Mouse (Mus musculus) kidney, adult 11 months (tissue): ENCODE results near the gene Eva1c.

Source experiments
- DNase-seq: peaks from one replicate; pipeline ENCODE4 v3.0.0; 2022

Eva1c gene

DNA sequence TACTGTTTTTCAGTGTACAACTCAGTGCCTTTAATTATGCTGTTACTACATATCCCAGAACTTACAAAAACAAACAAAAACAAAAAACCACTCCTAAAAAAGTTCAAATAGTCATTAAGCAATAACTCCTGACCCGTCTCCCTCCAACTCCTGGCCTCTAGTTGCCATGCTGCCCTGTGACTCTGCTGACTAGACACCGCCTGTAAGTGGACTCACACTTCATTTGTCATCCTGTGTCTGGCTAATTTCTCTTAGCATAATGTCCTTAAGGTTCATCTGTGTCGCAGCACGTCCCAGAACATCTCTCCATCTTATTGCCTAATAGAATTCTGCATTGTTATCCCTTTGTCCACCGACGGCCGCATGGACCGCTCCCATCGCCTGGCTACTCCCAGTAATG, 979 bp downstream of the Eva1c start:
- DNase-seq = no peak

DNA sequence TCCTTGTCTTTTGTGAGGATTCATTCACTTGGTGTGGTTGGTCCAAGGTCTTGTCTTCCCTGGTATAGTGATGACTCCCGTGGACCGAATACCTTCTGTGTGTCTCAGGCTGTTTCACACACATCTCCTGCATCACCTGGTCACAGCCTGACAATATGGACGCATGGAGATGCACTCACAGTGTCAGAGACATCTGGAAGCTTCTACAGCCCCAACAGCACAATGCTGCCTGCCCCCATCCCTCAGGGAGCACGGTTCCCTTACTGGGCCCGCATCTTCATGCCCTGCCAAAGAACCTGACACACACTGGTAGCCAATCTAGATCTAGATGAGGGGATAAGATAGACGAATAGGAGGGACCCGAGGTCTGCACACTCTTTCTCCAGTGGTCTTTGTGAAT, 2.6 kb downstream of the Eva1c start:
- DNase-seq = no peak

DNA sequence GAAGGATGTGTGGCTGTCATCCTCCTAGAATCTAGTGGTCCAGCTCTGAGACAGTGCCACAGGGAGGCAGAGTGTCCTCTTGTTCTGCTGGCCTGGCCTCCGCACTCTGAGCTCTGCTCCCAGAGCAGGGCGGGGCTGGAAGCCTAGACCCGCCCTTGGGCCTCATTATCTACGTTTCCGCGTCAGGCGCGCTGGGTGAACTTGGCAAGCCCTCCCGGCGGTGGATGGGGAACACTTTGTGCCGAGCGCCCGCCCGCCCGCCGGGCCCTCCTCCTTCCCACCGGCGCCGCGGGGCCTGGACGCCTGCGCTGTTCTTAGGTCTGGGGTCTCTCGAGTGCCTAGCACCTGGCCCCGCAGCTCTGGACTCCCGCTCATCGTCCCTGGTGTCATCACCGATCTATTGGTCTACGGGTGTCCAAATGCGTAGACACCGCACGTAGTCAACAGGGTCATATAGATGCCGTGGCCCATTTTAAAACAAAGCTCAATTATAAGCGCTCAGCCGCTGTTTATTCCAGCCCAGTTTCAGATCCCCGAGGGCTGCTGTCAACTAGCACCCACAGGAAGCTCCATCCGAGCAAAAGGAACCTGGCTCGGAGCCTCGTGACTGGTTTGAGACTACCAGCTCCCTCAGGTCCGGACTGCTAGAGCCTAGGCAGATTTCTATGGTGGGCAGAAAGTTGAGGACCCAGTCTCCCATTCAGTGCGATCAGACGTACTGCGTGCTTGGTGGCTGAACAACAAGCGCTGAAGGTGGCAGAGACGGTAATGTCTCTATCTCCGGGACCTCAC, 3.6 kb downstream of the Eva1c start:
- peak; percentile 89 for DNase-seq

DNA sequence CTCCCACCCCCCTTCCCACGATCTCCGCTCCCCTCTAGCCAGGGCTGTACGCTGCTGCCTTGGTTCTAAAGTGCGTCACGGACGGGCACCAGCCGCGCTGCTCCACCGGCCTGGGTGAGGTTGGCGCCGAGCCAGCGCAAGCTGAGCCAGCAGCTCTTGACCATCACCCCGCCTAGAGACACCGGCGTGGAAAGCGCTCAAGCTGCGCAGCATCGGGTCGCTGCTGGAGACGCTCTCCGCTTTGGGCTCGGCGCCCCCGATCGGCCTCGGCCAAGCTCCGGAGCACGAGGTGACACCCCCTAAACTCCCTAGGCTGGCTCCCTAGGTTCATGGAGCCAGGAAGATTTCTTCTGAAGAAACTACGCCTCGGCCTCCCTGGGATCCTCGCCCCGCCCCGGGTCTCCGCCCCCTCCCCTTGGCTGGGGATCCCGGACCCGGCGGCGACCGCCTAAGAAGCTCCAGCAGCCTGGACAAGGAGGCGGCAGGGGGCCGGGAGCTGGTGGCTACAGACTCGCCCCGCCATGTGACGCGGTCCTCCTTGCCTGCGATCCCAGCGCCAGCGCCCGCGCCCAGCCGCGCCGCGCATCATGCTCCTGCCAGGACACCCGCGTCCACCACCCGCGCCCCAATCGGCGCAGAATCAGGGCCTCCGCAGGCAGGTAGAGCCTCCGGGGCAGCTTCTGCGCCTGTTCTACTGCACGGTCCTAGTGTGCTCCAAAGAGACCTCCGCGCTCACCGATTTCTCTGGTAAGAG, 4.3 kb downstream of the Eva1c start:
- peak; percentile 77 for DNase-seq

DNA sequence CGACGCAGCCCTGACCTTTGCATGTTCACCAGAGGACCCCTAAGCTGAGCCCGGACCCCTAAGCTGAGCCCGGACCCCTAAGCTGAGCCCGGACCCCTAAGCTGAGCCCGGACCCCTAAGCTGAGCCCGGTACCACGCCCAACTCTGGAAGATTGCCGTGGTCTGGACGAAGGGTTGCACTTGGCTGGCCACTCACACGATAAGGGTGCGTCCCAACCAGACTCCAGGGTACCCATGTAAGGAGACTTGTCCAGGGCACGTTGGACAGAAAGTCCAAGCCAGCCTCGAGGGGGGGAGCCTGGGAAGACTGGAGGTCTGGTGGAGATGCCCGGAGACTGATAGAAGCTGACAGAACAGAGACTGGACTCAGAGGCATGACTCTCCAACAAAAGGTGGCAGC, 5.2 kb downstream of the Eva1c start:
- no peak for DNase-seq

DNA sequence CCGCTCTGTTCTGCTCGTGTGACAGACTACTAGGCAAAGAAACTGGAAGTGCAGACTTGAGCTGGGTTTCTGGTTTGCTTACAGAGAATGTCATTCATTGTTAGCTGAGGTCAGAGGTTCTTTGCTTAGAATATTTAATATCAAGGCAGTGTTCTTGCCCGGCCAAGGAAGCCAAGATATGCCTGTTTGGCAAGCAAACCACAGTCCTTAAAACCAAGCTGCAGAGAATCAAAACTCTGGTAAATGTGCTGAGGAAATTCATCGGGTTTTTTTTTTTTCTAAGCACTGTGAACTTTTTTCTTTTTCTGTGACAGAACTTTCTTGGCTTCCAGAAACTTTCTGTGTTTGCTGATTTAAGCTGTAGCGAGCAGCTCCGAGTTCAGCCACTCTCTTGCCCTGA, 6.0 kb downstream of the Eva1c start:
- DNase-seq = no peak

DNA sequence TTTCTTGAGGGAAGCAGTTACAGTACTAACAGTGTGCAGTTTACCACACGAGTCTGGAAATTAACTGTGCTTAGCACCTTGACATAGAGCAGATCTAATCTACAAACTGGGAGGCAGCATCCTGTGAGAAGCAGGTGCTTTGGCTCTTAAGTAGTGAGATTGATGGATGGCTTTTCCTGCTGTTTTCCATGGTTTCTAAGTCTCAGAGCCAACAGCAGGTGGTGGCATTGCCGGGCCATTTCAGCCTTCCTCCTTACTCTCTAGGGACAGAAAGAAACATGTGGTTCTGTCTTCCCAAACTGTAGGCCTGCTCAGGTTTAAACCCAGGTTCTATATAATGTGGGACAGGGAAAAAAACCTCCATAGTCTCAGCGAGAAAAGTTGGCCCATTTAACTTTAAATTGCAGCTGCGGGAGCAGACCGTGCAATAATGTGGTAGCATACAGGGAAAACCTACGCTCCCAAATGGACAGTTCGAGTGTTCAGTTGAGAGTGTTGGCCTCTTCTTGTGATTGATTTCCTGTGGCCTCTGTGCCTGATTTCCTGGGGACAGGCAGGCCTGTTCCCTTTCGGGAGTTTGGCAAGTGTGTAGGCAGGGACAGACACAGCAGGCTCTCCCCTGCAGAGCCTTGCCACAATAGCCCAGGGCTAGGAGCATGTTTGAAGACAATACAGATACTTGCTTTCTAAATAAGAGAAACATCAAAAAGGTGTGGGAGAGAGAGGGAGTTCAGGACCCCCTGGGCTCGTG, 6.7 kb downstream of the Eva1c start:
- DNase-seq = no peak

DNA sequence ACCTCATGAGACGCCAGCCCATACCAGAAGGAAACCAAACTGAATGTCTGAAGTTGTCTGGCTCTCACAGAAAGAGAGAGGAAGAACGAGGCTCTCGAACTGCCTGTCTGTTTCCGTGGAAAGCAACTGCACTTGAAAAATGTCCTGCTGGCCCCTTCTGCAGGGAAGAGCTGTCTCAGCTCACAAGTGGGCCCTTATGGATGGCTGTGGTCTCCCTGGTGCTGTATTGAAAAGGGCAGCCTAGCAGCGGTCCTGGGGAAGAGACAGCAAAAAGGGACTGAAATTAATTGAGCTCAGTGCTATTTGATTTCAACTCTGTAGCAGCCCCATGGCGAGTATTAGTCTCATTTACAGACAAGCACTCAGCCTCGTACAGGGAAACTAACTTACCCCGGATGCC, 10.9 kb downstream of the Eva1c start:
- DNase-seq = no peak

DNA sequence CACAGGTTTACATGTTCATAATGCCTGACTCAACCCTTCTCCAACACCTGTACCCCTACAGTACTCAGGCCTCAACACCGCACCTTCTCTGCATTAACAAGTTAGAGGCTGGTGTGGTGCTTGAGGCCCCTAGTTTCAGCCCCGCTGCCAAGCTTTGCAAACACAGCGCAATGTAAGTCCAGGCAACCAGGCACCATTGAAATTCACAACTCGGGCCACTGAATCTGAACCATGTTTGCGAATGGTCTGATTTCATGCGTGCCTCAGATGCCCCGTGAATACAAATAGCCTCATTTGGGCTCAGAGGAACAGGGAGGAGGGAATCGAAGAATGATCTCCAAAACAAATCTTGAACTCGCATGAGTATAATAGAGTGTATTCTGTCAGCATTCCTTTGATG, 15.6 kb downstream of the Eva1c start:
- no peak for DNase-seq

DNA sequence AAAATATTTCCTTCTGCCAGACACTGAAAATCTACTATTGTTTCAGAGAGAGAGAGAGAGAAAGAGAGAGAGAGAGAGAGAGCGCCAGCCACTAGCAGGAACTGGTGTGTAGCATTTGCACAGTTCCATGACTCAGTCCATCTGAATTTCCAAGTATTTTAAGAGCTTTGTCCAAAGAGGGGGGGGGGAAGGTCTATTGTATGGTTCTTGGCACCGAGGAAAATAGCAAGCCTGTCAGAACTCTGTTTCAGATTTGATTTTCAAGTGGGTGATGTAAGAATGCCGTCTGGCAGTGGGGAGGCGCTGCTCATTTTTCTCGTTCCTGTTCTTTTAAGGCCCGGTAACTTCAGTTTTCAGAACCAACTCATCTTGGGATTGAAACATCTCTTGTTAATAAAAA, 18.5 kb downstream of the Eva1c start:
- DNase-seq = no peak

DNA sequence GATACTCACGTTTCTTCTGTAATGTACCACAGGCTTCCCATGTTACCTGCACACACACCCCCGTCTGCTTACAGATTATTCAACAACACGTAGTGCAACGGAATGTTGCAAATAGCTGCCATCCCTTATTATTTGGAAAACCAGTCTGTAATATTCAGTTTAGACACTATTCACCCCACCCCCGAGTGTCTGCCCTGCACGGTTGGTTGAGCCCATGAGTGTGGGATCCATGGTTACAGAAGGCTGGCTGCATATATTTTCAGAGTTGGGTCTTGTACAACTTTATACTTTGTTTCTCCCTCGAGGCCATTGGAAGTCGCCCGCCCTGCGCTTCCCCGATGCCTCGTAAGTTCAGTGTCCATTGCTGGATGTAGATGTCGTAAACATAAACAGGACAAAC, 19.1 kb downstream of the Eva1c start:
- DNase-seq = no peak

DNA sequence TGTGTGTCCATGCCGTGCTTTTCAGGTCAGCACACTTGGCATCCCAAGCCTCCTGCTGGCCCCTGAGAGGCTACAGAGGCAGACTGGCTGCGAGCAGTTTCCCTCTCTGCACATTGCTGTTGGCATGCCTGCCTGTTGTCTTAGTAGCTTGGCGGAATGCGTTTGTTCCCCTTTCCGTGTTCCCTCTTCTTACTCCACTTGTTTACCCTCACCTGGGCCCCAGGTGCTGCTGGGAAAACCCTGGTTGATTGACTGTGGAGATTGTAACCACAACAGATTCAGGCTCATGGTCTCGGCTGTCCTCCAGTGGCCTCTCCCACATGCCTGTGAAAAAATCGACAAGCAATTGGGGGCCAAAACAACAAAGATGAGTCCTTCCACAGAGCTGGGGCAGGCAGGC, 22.2 kb downstream of the Eva1c start:
- DNase-seq = peak; percentile 51

DNA sequence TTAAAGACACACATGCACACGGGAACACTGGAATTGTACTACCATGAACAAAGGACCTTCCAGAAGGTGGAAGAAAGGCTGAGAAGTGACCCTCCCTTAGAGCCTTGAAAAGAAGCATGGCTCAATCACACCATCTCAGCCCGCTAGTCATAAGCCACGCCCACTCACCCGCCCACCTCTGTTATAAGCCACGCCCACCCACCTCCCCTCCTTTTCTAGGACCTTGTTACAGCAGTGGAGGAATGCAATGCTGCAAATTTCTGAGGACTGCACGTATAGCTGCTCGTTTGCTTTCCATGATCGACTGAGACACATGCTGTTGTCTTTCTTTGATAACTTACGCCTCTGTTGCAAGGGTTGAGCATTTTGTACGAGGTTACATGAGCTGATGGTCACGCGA, 22.7 kb downstream of the Eva1c start:
- DNase-seq = no peak

DNA sequence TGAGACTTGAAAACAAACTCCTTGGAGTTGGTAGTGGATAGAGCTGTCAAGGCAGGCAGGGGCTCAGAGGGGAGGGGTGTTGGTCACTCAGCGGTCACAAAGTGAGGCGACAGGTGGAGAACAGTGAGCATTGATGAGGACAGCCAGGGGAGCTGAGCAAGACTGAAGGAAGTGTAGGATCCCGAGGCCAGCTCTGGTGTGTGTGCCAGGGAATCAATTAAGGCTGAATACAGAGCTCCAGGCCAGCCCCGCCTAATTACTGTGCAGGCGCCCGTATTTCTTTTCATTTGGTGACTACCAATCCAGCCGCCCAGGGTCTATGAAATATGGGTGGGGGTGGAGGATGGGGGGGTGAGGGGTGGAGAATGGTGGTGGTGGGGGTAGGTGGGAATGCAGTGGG, 24.4 kb downstream of the Eva1c start:
- DNase-seq = no peak

DNA sequence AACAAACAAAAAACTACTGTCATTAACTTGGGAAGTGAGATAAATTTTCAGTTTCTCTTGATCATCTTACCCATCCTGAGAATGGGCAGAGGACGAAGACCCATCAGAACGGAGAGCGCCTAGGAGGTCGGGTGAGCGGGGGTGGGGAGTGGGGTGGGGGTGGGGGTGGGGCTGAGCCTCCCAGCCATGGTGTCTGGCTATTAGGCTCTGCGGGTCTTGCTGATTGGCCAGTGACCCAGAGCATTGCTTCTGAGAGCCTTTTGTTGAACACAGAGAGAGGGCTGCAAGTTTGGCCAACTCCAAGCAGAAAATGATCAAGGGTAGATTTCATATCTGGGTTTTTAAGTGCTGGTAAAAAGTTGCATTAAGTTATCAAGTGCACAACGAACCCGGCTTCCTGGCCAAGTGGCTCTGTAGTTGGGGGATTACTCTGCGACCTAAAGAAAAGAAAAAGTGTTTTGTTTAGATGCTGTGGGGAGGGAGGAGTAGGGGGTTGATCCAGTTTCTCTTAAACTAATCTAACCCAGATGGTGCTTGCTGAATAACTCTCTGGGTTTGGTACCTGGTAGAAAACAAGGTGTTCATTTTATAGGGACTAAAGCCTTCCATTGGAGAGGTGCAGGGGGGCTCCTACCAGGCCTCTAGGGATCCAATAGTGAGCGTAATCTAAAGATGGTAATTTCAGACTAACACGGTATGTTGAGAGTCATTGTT, 25.3 kb downstream of the Eva1c start:
- DNase-seq = no peak

DNA sequence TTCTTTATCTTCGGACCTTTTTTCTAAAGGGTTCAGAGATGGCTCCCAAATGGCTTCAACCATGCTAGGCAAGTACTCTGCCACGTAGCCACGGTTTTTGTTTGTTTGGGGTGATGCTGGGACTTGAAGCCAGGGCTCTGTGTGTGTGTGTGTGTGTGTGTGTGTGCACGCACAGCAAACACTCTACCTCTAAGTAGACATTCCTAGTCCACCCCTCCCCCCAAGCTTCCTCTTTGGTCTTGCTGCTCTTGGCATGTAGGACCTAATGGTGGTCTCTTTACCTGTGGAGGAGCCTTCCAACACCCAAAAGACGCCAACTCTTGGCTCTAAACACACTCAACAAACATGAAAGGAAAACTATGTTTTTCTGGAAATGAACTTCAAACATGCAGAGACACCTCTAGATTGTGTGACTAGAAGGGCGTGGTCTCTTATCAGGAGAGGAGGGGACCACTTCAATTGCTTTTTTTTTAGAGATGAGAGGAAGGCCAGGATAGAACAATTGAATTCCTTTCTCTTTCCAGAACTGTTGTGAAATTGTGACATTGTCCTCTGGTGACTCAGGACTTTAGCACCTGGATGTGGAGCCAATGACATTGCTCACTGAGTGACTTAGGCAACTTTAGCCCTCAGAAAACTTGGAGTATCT, 30.2 kb downstream of the Eva1c start:
- DNase-seq = no peak

DNA sequence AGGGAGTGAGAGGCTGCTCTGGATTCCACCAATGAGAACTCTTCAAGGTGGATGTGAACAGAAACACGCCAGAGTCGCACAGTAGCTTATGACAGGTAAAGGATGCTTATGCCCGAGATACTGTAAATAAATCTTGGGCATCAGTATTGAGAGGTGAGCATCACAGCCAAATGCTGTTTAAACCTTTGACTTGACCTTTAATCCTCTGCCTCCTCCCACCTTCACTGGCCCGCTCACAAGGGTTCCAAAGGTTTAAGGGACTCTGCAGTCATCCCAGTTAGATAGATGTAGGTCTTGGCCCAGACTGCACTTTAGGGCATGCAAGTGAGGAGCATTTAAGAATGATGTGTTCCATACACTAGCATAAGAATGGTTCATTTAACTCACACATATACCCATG, 31.7 kb downstream of the Eva1c start:
- no peak for DNase-seq

DNA sequence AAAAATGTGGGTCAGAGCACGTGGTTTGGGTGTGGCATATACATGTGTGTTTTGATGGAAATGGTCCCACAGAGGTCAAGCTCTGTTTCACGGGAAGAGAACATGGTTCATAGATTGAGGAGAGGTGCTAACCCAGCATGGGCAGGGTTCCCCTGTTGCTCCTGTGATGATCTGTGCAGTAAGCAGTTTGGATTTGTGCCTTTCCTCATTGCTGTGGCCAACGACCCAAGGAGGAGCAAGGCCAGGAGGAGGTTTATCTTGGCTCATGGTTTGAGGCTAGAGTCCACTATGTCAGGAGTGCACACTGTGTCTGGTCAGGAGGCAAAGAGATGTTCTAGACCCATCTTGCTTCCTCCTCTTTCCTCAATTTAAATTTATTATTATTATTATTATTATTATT, 36.5 kb downstream of the Eva1c start:
- DNase-seq = peak; percentile 59

DNA sequence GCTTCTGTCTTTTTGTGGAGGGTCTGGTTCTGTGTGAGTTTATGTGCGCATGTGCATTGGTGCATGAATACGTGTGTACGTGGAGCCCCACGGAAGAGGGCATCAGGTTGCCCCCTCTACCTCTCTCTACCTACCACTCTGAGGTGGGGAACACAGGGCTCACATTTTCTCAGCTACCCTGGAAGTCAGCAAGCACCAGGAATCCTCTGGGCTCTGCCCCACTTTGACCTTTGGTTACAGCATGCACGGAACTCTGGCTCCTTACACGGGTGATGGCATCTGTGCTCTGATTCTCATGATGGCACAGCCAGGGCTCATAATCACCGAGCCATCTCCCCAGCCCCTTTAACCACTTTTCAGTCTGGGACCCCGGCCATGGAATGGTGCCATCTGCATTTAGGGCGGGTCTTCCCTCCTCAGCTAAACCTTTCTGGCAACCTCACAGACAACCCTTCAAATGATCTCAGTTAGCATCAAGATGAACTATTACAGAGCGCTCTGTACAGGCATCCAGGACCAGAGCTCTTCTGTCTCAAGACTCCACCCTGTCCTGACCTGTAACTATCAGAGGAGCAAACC, 37.0 kb downstream of the Eva1c start:
- DNase-seq = no peak

DNA sequence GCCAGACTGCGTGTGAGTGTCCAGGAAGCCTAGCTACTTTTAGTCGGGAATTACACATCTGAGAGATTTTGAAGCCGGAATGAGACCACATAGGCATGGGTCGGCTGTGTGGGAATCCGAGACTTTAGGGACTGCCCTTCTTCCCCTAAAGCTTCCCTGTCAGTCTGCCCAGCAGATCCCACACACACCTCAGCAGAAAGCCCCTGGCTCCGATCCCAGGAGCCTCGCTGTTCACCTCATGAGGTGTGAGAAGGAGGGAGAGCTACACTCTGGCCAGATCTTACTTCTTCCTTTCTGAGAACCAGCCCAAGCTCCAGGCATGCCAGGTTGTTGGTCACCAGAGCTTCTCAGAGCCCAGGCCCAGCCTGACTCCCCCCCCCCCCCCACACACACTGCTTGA, 38.2 kb downstream of the Eva1c start:
- no peak for DNase-seq

DNA sequence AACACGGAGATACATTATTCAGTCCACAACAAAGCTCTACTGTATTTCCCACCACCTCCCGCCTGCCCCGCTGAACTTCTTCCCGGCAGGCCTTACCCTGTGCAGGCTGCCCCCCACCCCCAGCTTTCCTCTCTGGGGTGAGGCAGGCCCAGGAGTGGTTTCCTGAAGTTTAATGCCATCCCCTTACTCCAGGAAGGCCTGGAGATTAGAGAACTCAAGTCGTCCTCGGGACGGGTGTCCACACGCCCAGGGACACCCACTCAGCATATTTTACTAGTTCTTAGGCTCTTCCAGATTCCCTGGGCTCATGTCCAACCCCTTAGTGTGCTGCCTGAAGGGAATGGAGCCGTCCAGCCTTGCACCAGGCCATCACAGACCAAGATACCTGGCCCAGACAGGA, 39.1 kb downstream of the Eva1c start:
- no peak for DNase-seq

DNA sequence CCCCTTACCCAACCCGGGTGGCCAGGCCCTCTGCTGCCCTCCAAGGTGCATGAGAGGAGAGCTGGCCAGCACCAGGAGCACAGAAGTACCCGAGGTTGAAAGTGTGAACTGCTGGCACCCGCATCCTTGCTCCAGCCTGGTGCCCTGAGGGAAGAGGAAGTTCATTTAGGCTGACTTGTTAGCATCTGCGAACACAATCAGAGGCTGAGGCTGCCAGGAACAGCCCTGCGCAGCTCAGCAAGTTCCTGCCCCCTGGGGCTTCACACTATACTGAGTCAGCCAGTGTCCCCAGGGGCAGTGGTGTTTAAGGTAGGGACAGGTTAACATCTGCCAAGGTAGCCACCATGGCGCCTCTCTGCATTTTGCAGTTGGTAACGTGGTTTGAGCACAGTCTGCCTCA, 41.6 kb downstream of the Eva1c start:
- DNase-seq = peak; percentile 73
